In genomic region chr10:126483479-126483878, GRCm38 (mm10) we compare ENCODE assay signal across 15 mouse cellular contexts.
"Had no signal": no experiment of that assay in that cellular context is flagged by ENCODE, and none has a peak within 500 bp of the region (broad histone marks: within the 10 kb centered on the region; RNA-seq: fewer than 3 reads in every experiment).

No protein-coding gene starts in this region.

- DNase-seq: retina, postnatal 1 day; right cerebral cortex, adult 18-20 months; right cerebral cortex, postnatal 14 days; right cerebral cortex, postnatal 25 days; right cerebral cortex, postnatal 4 days; spleen, adult 18-20 months; thymus, adult 2 months; thymus, postnatal 14 days; thymus, postnatal 25 days; thymus, postnatal 36 days; thymus, postnatal 4 days had no signal

- H3K4me1 ChIP-seq: neural tube, embryonic 13.5 days; neural tube, embryonic 15.5 days; stomach, embryonic 15.5 days had no signal

- H3K4me3 ChIP-seq: neural tube, embryonic 13.5 days; neural tube, embryonic 15.5 days; stomach, embryonic 15.5 days had no signal

- H3K27ac ChIP-seq: neural tube, embryonic 13.5 days; neural tube, embryonic 15.5 days; stomach, embryonic 15.5 days; stomach, postnatal 0 days had no signal
